Mouse (Mus musculus): Measurements from ENCODE around the gene Slc25a47.

The Slc25a47 gene

GRCm38 (mm10) chr12:108869575-108869974 lies 33.7 kb downstream of the Slc25a47 start:
- DNase-seq = no peak

GRCm38 (mm10) chr12:108873122-108873521 lies 37.3 kb downstream of the Slc25a47 start:
- DNase-seq = no peak

- DNase-seq = no peak
Measured at GRCm38 (mm10) chr12:108879138-108879537, 43.3 kb downstream of the Slc25a47 start.

- no peak for DNase-seq
Measured at GRCm38 (mm10) chr12:108880606-108881005, 44.8 kb downstream of the Slc25a47 start.

GRCm38 (mm10) chr12:108881192-108881591 lies 45.3 kb downstream of the Slc25a47 start:
- DNase-seq = no peak

- no peak for DNase-seq
Measured at GRCm38 (mm10) chr12:108882776-108883175, 46.9 kb downstream of the Slc25a47 start.

- DNase-seq = no peak
Measured at GRCm38 (mm10) chr12:108885906-108886305, 50.1 kb downstream of the Slc25a47 start.

GRCm38 (mm10) chr12:108887077-108887476 lies 51.2 kb downstream of the Slc25a47 start:
- no peak for DNase-seq

- no peak for DNase-seq
Measured at GRCm38 (mm10) chr12:108888632-108889031, 52.8 kb downstream of the Slc25a47 start.

- no peak for DNase-seq
Measured at GRCm38 (mm10) chr12:108892989-108893714, 57.3 kb downstream of the Slc25a47 start, which contains the start of gene Wdr25. TSS of gene Wdr25 (plus strand) at chr12:108893631.

GRCm38 (mm10) chr12:108893715-108894431 lies 58.0 kb downstream of the Slc25a47 start, which contains the start of gene Wars:
TSS of gene Wars (minus strand) at chr12:108894174.
- DNase-seq = peak; percentile 86 to 87

GRCm38 (mm10) chr12:108894432-108894816 lies 58.6 kb downstream of the Slc25a47 start:
- DNase-seq = no peak

GRCm38 (mm10) chr12:108896006-108896405 lies 60.2 kb downstream of the Slc25a47 start:
- DNase-seq = peak in 1 of 2 experiments; percentile 16

- no peak for DNase-seq
Measured at GRCm38 (mm10) chr12:108901346-108901745, 65.5 kb downstream of the Slc25a47 start.

- DNase-seq = peak; percentile 17 to 41
Measured at GRCm38 (mm10) chr12:108902940-108903339, 67.1 kb downstream of the Slc25a47 start.

- DNase-seq = peak in 1 of 2 experiments; percentile 27
Measured at GRCm38 (mm10) chr12:108903600-108904275, 67.9 kb downstream of the Slc25a47 start.

- no peak for DNase-seq
Measured at GRCm38 (mm10) chr12:108904276-108904653, 68.4 kb downstream of the Slc25a47 start.

- no peak for DNase-seq
Measured at GRCm38 (mm10) chr12:108905620-108906302, 69.9 kb downstream of the Slc25a47 start.

GRCm38 (mm10) chr12:108906398-108906797 lies 70.6 kb downstream of the Slc25a47 start:
- no peak for DNase-seq
